14 mouse cellular contexts compared by ENCODE assay signal in the genomic region with DNA sequence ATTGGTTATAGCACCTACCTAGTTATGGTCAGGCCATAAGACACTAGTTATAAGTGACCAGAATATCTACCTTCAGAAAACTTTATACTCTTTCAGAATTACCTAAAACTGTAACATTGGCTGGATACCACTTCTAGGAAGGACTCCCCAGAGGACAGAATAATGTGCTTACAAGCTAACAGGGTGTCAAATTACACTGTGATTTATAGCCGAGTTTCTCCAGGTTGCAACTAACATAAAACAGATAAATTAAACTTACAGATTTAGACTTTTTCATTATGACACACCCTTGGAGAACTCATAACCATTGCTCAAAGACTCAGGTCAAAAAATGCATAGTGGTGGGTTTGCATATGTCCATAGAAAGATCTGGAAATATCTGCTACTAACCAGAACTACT.
"Had no signal": no experiment of that assay in that cellular context is flagged by ENCODE, and none has a peak within 500 bp of the region (broad histone marks: within the 10 kb centered on the region; RNA-seq: fewer than 3 reads in every experiment).

No protein-coding gene starts in this region.

- DNase-seq: lung, adult 2 months; lung, postnatal 14 days; lung, postnatal 36 days; midbrain, embryonic 14.5 days; retina, postnatal 1 day; right cerebral cortex, adult 18-20 months; right cerebral cortex, postnatal 25 days; right cerebral cortex, postnatal 4 days; spleen, adult 18-20 months; thymus, adult 18-20 months; thymus, postnatal 14 days; thymus, postnatal 36 days had no signal

- ATAC-seq: lung, postnatal 0 days; midbrain, embryonic 16.5 days had no signal
